Mouse (Mus musculus) embryonic stem cell, embryonic (primary cell): ENCODE data around the gene Map2k2.

Source experiments
- CTCF ChIA-PET, 4 experiments: fragments of 300-600 bp in 2 of 4; fragments of 350-600 bp in 2 of 4; sonication (Branson Sonifier 250); formaldehyde crosslinking; loops; one replicate each; lab custom pipeline; 2022; ENCODE audit warnings: inconsistent platforms in 2 of 4; lab: Charles Lee
- POLR2A ChIA-PET, 4 experiments: fragments of 300-600 bp in 2 of 4; fragments of 350-600 bp in 2 of 4; sonication (Branson Sonifier 250); formaldehyde crosslinking; loops; one replicate each; lab custom pipeline; 2022; ENCODE audit warnings: antibody characterized with exemption in 4 of 4, inconsistent platforms in 1 of 4; lab: Charles Lee

Gene Map2k2

GRCm38 (mm10) chr10:81135831-81136705 is 30.4 kb downstream of the Map2k2 start:
- ChIA-PET CTCF (interaction anchor here in 3 of 4 experiments (0.5 to 1.6 kb wide), 5 partner anchors 54 to 175 kb away, joined by 3 to 7 read pairs (median 4); partner anchors contain the start of gene Pip5k1c (in 1 of the 3)), POLR2A (interaction anchor here (0.7 to 12.0 kb wide), 35 partner anchors 7 to 460 kb away, joined by 3 to 166 read pairs (median 4); partner anchors contain the start of genes Map2k2 (in 3 of the 4), Eef2 (in 2 of the 4), Cactin (in 1 of the 4) and Pip5k1c (in 1 of the 4))

DNA sequence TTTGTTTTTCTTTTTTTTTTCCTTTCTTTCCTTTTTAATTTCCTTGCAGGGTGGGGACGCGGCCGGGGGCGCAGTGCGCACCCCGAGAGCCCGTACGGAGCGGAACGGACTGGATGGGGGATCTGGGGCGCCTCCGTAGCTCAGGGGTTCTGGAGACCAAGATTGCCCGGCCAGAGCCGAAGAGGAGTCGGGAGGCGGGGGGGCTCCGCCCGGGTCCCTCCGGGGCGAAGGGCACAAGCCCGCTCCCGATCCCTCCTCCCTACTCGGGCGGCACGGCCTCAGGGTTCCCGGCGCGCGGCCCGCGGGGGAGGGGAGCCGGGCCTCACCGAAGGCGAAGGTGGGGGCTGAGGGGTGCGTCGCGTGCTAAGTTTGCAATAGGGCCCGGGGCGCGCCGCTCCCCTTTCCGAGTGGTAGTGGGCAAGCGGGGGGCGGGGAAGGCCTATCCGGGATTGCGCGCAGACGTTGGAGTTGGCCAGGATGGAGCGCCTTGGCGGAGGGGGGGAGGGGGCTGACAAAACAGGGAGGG is 31.1 kb downstream of the Map2k2 start:
- CTCF ChIA-PET: interaction anchor here in 3 of 4 experiments (0.5 to 1.9 kb wide), 8 partner anchors 38 to 1465 kb away, joined by 3 to 8 read pairs (median 4); partner anchors contain the start of gene Gadd45b (in 1 of the 3)
- POLR2A ChIA-PET: interaction anchor here in 3 of 4 experiments (0.8 to 12.0 kb wide), 36 partner anchors 8 to 460 kb away, joined by 3 to 166 read pairs (median 8); partner anchors contain the start of genes Eef2 (in 3 of the 3), Map2k2 (in 3 of the 3), Cactin (in 1 of the 3) and Gadd45b (in 1 of the 3)

- CTCF ChIA-PET: interaction anchor here (0.5 to 1.9 kb wide), 7 partner anchors 38 to 1466 kb away, joined by 3 to 8 read pairs (median 3); partner anchors contain the start of gene Gadd45b (in 1 of the 4)
- POLR2A ChIA-PET: interaction anchor here (0.5 to 12.0 kb wide), 51 partner anchors 9 to 461 kb away, joined by 3 to 166 read pairs (median 5); partner anchors contain the start of genes Eef2 (in 3 of the 4), Map2k2 (in 3 of the 4), Pias4 (in 2 of the 4) and Cactin (in 1 of the 4)
Measured at GRCm38 (mm10) chr10:81137252-81138130, 31.8 kb downstream of the Map2k2 start.

GRCm38 (mm10) chr10:81138131-81138782 is 32.5 kb downstream of the Map2k2 start:
- POLR2A ChIA-PET: interaction anchor here (0.5 to 12.0 kb wide), 50 partner anchors 9 to 449 kb away, joined by 3 to 166 read pairs (median 5); partner anchors contain the start of genes Eef2 (in 3 of the 4), Map2k2 (in 3 of the 4), Gadd45b (in 2 of the 4) and Pias4 (in 2 of the 4)
- CTCF ChIA-PET: interaction anchor here in 2 of 4 experiments (0.6 to 1.9 kb wide), 5 partner anchors 49 to 516 kb away, joined by 3 to 7 read pairs (median 3); partner anchors contain the start of gene Pip5k1c (in 1 of the 2)

DNA sequence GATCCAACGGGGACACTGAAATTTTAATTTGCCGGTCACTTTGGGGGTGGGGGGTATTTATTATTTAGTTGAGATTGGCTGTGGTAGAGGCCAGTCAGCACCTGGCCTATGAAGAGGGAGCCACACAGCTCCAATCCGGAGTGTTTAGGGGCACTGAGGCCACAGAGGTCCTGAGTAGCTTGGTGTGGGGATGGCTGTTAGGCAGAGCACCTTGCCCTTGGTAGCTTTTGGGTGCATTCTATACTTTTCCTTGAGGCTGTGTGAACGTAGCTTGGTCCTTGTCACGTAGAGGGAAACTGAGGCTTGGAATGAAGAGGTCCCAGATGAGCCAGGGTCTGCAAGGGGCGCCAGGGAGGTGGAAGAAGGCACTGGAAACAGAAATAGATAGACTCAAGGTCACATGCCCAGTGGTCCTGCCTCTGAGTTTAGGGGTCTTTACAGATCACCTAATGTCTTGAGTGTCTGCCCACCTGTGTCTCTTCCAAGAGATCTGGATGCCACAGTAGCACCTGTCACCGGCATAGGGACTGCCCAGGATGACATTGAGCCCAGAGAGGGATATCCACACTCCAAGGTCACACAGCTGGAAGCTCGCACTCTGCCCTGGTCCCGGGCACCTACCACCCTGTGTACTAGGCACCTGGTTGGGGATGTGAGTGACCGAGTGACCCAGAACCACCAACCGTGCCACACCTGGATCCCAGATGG is 33.3 kb downstream of the Map2k2 start:
- CTCF ChIA-PET: interaction anchor here in 2 of 4 experiments (0.6 to 1.9 kb wide), 7 partner anchors 32 to 517 kb away, joined by 3 to 7 read pairs (median 3); partner anchors contain the start of gene Pip5k1c (in 1 of the 2)
- POLR2A ChIA-PET: interaction anchor here (0.6 to 12.0 kb wide), 32 partner anchors 9 to 252 kb away, joined by 3 to 166 read pairs (median 6); partner anchors contain the start of genes Map2k2 (in 3 of the 4), Eef2 (in 2 of the 4), Gadd45b (in 2 of the 4) and Pias4 (in 2 of the 4)

DNA sequence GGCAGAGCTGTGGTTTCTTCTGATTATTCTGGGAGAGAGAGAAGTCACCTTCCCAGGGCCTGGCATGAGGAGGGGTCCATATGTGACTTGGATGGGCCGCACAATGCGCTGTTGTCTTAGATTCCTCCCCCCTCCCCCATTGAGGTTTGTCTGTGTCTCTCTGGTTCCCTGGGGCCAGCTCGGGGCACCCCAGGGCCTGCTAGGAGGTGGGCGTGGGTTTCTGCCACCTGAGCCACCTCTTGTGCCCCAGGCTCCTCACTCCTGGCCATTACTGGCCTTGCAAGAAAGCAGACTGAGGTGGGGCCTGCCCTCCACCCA is 33.8 kb downstream of the Map2k2 start:
- POLR2A ChIA-PET: interaction anchor here in 3 of 4 experiments (1.1 to 12.0 kb wide), 9 partner anchors 8 to 210 kb away, joined by 5 to 166 read pairs (median 14); partner anchors contain the start of genes Map2k2 (in 2 of the 3), Gadd45b (in 1 of the 3) and Pias4 (in 1 of the 3)

DNA sequence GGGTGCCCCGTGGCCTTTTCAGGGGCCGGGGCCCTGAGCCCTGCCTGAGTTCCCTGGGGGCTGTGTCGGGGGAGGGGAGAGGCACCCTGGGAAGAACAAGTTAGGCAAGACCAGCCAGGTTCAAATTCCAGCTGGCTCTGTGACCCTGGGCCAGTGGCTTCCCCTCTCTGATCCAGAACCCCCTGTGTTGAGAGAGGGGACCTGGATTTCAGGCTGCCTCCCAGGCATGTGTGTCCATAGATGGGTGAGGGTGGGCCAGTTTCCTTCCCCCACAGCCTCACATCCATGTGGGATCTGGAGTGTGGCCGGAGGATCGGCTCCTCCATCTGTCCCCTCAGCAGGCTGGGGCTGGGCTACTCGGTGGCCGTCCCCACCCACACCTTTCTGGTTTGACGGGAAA is 34.3 kb downstream of the Map2k2 start:
- POLR2A ChIA-PET: interaction anchor here in 3 of 4 experiments (1.9 to 12.0 kb wide), 6 partner anchors 11 to 210 kb away, joined by 6 to 166 read pairs (median 15); partner anchors contain the start of genes Map2k2 (in 2 of the 3) and Gadd45b (in 1 of the 3)
- CTCF ChIA-PET: no interaction called here

More for the DNA sequence above, 33.8 kb downstream of the Map2k2 start:
- CTCF ChIA-PET: interaction anchor here in 1 of 4 experiments (0.6 to 0.7 kb wide), 2 partner anchors 59 to 66 kb away, joined by 3 read pairs; no protein-coding TSS in a partner anchor

DNA sequence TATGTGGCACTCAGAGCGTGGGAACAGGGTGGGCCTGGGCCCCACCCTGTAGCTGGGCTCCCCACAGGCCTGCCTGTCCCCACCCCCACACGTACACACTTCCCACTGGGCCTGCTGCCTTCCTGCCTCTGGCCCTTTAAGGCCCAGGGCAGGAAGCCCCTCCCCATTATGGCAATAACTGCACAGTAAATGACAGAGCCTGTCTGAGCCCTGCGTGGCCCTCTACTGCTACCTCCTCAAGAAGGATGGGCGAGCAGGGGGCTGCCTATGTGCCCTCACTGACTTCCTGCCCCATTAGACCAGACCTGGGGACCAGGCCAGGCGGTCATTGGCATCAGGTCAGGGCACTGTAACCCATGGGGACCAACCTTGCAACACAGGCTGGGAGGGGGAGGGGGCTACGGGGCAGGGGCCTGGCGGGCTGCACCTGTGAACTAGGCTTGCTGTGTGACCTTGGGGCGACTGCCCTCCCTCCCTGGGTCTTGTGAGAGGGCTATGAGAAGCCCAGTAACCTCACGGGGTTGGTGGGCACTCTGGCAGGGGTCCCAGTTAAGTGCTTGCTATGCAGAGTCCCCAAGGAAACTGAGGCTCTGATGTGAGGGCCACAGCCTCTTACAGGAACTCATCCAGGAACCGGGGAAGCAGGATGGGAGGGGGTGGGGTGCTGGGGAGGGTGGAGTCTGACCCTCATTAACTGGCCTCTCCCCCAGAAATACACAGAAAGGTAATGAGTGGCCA is 35.2 kb downstream of the Map2k2 start:
- CTCF ChIA-PET: interaction anchor here in 2 of 4 experiments (0.6 to 1.3 kb wide), 4 partner anchors 11 to 152 kb away, joined by 3 to 7 read pairs (median 4); partner anchors contain the start of gene Pip5k1c (in 1 of the 2)
- POLR2A ChIA-PET: interaction anchor here (0.5 to 12.0 kb wide), 27 partner anchors 8 to 1090 kb away, joined by 3 to 166 read pairs (median 5); partner anchors contain the start of genes Eef2 (in 2 of the 4), Map2k2 (in 2 of the 4), Pias4 (in 2 of the 4) and Gadd45b (in 1 of the 4)

GRCm38 (mm10) chr10:81141455-81142210 is 35.9 kb downstream of the Map2k2 start:
- POLR2A ChIA-PET: interaction anchor here (0.5 to 12.0 kb wide), 55 partner anchors 8 to 1101 kb away, joined by 3 to 166 read pairs (median 4); partner anchors contain the start of genes Eef2 (in 3 of the 4), Map2k2 (in 3 of the 4), Gadd45b (in 2 of the 4) and Pias4 (in 2 of the 4)

DNA sequence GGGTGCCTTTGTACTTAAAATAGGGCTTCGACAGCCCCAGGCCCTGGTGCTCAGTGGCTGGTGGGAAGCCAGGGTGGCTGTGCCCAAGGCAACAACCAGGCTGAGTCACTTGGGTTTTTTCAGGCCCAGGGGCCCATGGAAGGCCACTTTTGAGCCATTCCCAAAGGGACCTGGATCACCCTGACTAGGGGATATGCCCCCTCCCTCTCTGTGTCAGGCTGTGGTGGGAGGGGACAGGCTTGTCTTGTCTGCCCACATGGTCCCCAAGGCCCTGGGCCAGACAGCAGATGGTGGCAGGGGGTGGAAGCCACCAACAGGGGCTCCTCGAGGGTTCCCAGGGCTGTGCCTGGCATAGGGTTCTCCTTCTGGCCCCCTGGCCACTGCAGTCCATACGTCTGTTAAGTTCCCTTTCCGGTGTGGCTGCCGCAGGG is 36.9 kb downstream of the Map2k2 start:
- CTCF ChIA-PET: interaction anchor here in 1 of 4 experiments (0.6 to 1.6 kb wide), 8 partner anchors 10 to 768 kb away, joined by 3 to 13 read pairs (median 4); partner anchors contain the start of gene Pip5k1c
- POLR2A ChIA-PET: interaction anchor here in 3 of 4 experiments (0.6 to 12.0 kb wide), 54 partner anchors 7 to 466 kb away, joined by 3 to 166 read pairs (median 4); partner anchors contain the start of genes Map2k2 (in 3 of the 3), Eef2 (in 2 of the 3), Gadd45b (in 2 of the 3) and Pias4 (in 2 of the 3)

More at GRCm38 (mm10) chr10:81141455-81142210, 35.9 kb downstream of the Map2k2 start:
- CTCF ChIA-PET: interaction anchor here in 3 of 4 experiments (0.6 to 1.3 kb wide), 6 partner anchors 10 to 199 kb away, joined by 3 to 7 read pairs (median 3); partner anchors contain the start of genes Pip5k1c (in 1 of the 3) and Thop1 (in 1 of the 3)

DNA sequence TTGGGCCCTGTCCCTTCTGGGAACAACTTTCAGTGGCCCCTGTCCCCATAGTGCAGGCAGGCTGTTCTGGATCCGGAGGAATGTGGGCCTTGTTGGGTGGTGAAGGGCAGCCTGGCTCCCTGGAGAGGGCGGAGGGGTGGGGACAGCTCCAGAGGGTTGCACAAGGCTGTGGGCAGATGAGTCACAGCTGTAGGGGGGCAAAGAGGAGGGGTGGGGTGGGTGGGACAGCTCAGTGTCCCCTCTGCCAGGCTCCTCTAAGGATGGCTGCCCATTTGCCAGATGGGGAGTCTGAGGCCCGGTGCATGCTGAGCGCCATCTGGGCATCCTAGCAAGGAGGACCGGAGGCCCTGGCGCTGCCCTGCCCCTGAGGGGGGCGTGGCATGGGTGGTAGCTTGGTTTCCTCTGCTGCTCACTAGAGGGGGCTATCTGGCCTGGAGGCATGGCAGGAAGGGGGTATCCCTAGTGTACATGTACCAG is 37.5 kb downstream of the Map2k2 start:
- CTCF ChIA-PET: interaction anchor here in 3 of 4 experiments (0.6 to 1.6 kb wide), 16 partner anchors 8 to 408 kb away, joined by 3 to 13 read pairs (median 4); partner anchors contain the start of gene Pip5k1c (in 1 of the 3)
- POLR2A ChIA-PET: interaction anchor here (0.6 to 12.0 kb wide), 38 partner anchors 8 to 467 kb away, joined by 3 to 166 read pairs (median 4); partner anchors contain the start of genes Map2k2 (in 4 of the 4), Eef2 (in 2 of the 4), Gadd45b (in 2 of the 4) and Pias4 (in 2 of the 4)

DNA sequence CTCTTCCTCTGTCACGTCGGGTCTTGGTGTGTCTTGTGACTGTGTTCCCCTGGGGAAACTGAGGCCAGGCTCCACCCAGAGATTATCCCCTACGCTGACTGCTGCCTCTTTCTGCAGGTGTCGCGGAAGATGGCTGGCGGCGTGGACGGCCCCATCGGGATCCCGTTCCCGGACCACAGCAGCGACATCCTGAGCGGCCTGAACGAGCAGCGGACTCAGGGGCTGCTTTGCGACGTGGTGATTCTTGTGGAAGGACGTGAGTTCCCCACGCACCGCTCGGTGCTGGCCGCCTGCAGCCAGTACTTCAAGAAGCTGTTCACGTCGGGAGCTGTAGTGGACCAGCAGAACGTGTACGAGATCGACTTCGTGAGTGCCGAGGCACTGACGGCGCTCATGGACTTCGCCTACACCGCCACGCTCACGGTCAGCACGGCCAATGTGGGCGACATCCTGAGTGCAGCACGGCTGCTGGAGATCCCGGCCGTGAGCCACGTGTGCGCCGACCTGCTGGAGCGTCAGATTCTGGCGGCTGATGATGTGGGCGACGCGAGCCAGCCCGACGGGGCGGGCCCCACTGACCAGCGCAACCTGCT is 38.2 kb downstream of the Map2k2 start:
- CTCF ChIA-PET: interaction anchor here in 2 of 4 experiments (0.6 to 1.6 kb wide), 11 partner anchors 9 to 408 kb away, joined by 3 to 13 read pairs (median 4); partner anchors contain the start of gene Pip5k1c (in 1 of the 2)
- POLR2A ChIA-PET: interaction anchor here (0.6 to 12.0 kb wide), 29 partner anchors 9 to 468 kb away, joined by 3 to 166 read pairs (median 6); partner anchors contain the start of genes Map2k2 (in 4 of the 4), Eef2 (in 2 of the 4), Pias4 (in 2 of the 4) and Zbtb7a (in 2 of the 4)
